Mouse (Mus musculus): ENCODE data around the gene Krtap19-2.

- no peak for TF ChIP-seq GATA1 (IDR thresholded peaks at IDR 0.05; ENCODE audit: low read length)
- no peak for TF ChIP-seq TAL1 (IDR thresholded peaks at IDR 0.05; ENCODE audit: low read length)
Measured at GRCm38 (mm10) chr16:88823736-88824135, 50.3 kb downstream of the Krtap19-2 start.
